Mouse (Mus musculus) sigmoid colon, adult 10 weeks (tissue): Measurements from ENCODE around the gene Olfr776. TPM values are rescaled to one million over a fixed set of nuclear protein-coding genes. Genes with fewer than 3 reads are reported as not detected.

Experiments
- polyA plus RNA-seq: library from polyadenylated mRNA; stranded (reverse); fragments of 350-450 nt; fragmentation: Illumina TruSeq; extraction: RNeasy Lipid Tissue Mini Kit (QIAGEN cat#74804); gene quantifications from one replicate; pipeline ENCODE4 v1.2.3, GENCODE M21; 2014; ENCODE audit warnings: low read depth, low replicate concordance

Olfr776 gene
- polyA plus RNA-seq: not detected

DNA sequence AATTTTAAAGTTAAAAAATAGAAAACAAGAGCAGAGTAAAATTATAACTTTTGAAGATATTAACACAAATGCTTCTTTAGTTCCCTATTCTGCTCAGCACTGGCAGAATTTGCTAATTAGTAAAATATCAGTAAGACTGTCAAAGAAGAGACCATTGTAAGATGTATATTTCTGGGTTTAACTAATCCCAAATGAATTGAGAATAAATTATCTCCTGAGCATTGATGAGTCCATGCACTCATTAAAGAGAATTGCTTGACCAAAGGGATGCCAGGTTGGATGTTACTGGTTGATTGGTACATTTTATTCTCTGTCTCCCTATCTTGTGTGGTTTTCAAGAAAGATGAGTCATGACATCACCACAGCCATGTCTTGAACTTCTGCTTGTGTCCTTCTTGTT, at the start of gene Olfr776:
Gene Olfr776, plus strand, starts transcription at position 301 of the 400 bp plus-strand sequence.

DNA sequence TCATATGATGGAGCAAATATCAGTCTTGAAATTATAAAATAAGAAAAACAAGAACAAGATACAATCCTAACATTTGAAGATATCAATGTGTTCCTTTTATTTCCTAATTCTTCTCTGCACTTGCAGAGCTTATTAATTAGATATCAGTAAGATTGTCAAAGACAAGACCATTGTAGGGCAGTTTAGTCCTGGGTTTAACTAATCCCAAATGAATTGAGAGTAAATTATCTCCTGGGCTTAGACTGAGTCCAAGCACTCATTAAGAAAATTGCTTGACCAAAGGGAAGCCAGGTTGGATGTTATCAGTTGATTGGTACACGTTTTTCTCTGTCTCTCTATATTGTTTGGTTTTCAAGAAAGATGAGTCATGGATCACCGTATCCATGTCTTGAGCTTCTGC, 23.0 kb upstream of the Olfr776 start, which contains the start of gene Olfr774:
Gene Olfr774, plus strand, starts transcription at position 301 of the 400 bp plus-strand sequence.

DNA sequence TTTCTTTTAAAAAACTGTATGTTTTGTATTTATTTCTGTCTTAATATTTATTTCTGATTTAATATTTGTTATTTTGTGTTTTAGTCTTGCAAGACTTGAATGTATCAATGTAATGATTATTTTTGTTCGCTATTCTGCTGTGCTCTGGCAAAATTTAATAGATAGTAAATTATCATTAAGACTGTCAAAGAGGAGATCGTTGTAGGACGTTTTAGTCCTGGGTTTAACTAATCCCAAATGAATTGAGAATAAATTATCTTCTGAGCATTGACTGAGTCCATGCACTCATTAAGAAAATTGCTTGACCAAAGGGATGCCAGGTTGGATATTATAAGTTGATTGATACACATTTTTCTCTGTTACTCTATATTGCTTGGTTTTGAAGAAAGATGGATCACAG, 10.8 kb upstream of the Olfr776 start, which contains the start of gene Olfr775:
Gene Olfr775, plus strand, starts transcription at position 301 of the 400 bp plus-strand sequence.

DNA sequence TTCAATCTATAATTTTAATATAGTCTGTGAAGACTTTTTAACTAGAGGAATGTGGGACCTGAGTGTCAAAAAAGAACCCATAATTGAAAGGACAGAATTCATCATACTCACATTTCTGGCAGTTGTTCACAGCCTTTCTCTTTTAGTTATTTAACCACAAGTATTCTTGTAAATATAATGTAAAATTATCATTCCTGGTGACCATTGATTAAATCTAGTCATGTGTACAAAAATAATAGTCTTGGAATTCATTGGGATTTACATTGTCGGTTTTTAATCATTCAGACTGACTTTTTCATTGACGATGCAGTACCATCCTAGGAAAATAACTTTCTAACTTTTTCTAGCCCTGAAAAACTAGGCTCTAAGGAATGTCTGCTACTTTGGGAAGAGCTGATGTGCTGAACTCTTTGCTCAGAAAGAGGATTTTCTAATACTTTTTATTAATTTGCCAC, 12.2 kb downstream of the Olfr776 start, which contains the start of gene Olfr777:
Gene Olfr777, minus strand, starts transcription at position 405 of the 455 bp plus-strand sequence.

Other genes with a start within 250 kb of the Olfr776 start
- gene Olfr763, start 248.3 kb upstream of the Olfr776 start, polyA plus RNA-seq: not detected
- not detected for gene Olfr764-ps1, start 219.2 kb upstream of the Olfr776 start, polyA plus RNA-seq
- gene Olfr765, start 209.1 kb upstream of the Olfr776 start, polyA plus RNA-seq: not detected
- gene Olfr766-ps1, start 190.2 kb upstream of the Olfr776 start, polyA plus RNA-seq: not detected
- gene Olfr767, start 176.2 kb upstream of the Olfr776 start, polyA plus RNA-seq: not detected
- not detected for gene Olfr768, start 159.8 kb upstream of the Olfr776 start, polyA plus RNA-seq
- not detected for gene Olfr769, start 141.3 kb upstream of the Olfr776 start, polyA plus RNA-seq
- not detected for gene Olfr770, start 120.1 kb upstream of the Olfr776 start, polyA plus RNA-seq
- not detected for gene Olfr771, start 94.4 kb upstream of the Olfr776 start, polyA plus RNA-seq
- gene Olfr772, start 81.2 kb upstream of the Olfr776 start, polyA plus RNA-seq: not detected
- gene Olfr773, start 71.7 kb upstream of the Olfr776 start, polyA plus RNA-seq: not detected
- gene Olfr774, start 22.9 kb upstream of the Olfr776 start, polyA plus RNA-seq: not detected
- gene Olfr775, start 10.7 kb upstream of the Olfr776 start, polyA plus RNA-seq: not detected
- not detected for gene Olfr777, start 12.4 kb downstream of the Olfr776 start, polyA plus RNA-seq
- gene Olfr780, start 59.0 kb downstream of the Olfr776 start, polyA plus RNA-seq: not detected
- gene Olfr781, start 69.7 kb downstream of the Olfr776 start, polyA plus RNA-seq: not detected
- gene Olfr782, start 89.7 kb downstream of the Olfr776 start, polyA plus RNA-seq: not detected
- not detected for gene Olfr784, start 125.0 kb downstream of the Olfr776 start, polyA plus RNA-seq
- not detected for gene Olfr785, start 146.3 kb downstream of the Olfr776 start, polyA plus RNA-seq
- not detected for gene Olfr786, start 168.2 kb downstream of the Olfr776 start, polyA plus RNA-seq
- not detected for gene Olfr787, start 202.7 kb downstream of the Olfr776 start, polyA plus RNA-seq
- not detected for gene Olfr788, start 211.9 kb downstream of the Olfr776 start, polyA plus RNA-seq
- not detected for gene Olfr789, start 225.6 kb downstream of the Olfr776 start, polyA plus RNA-seq
- not detected for gene Olfr790, start 239.4 kb downstream of the Olfr776 start, polyA plus RNA-seq